Mouse (Mus musculus) left cerebral cortex, postnatal 10 days (tissue): ENCODE data around the gene Zbtb11. TPM values are rescaled to one million over a fixed set of nuclear protein-coding genes. Genes with fewer than 3 reads are reported as not detected.
"Not testable (repeated sequence)": the region's sequence is repeated elsewhere in the genome, so short reads cannot be mapped to it uniquely, and the experiment has no call there.

Source experiments
- DNase-seq, 2 experiments: peaks; one replicate each; pipeline ENCODE4 v3.0.0; 2021 to 2022; ENCODE audit warnings: low spot score in 2 of 2, mixed read lengths in 1 of 2; ENCODE audit errors: extremely low spot score in 1 of 2
- intact Hi-C: fragments of 180-260 bp; cut with DNase I; formaldehyde crosslinking; loops from one replicate; pipeline ENCODE4 v1.15.1; 2025
- total RNA-seq, 2 experiments: library from RNA; stranded (reverse); gene quantifications; 2 replicates each; pipeline ENCODE4 v1.2.3; 2021

The Zbtb11 gene
- total RNA-seq, result 10 to 100 TPM; 30.5 to 31.6 TPM

- peak; percentile 99 to 100 for DNase-seq
- intact Hi-C loops, result loop anchor here (10.0 kb wide), 1 partner anchor 51 kb away; the partner anchor contains the start of gene Pcnp
Measured at GRCm38 (mm10) chr16:55973431-55974255, at the start of gene Zbtb11. Gene Zbtb11, plus strand, starts transcription at chr16:55973883.

- DNase-seq, result no peak
- intact Hi-C loops, result no loop called here
Measured at GRCm38 (mm10) chr16:55924010-55924409, 49.7 kb upstream of the Zbtb11 start.

- peak; percentile 14 to 64 for DNase-seq
- intact Hi-C loops, result no loop called here
Measured at GRCm38 (mm10) chr16:55933681-55934343, 39.9 kb upstream of the Zbtb11 start.

- intact Hi-C loops, result no loop called here
- DNase-seq, result peak; percentile 91 to 92
Measured at GRCm38 (mm10) chr16:55934453-55935037, 39.1 kb upstream of the Zbtb11 start, which contains the start of gene Cep97. Gene Cep97, minus strand, starts transcription at chr16:55934855.

GRCm38 (mm10) chr16:55938761-55939160 lies 34.9 kb upstream of the Zbtb11 start:
- intact Hi-C loops, result no loop called here

GRCm38 (mm10) chr16:55939703-55940102 lies 34.0 kb upstream of the Zbtb11 start:
- DNase-seq, result no peak
- intact Hi-C loops, result no loop called here

More at GRCm38 (mm10) chr16:55938761-55939160, 34.9 kb upstream of the Zbtb11 start:
- DNase-seq, result no peak

- intact Hi-C loops, result no loop called here
- DNase-seq, result no peak
Measured at GRCm38 (mm10) chr16:55940781-55941180, 32.9 kb upstream of the Zbtb11 start.

GRCm38 (mm10) chr16:55947266-55947665 lies 26.4 kb upstream of the Zbtb11 start:
- intact Hi-C loops, result no loop called here
- DNase-seq, result no peak

- DNase-seq, intact Hi-C loops: not testable (repeated sequence)
Measured at GRCm38 (mm10) chr16:55947876-55948410, 25.7 kb upstream of the Zbtb11 start.

GRCm38 (mm10) chr16:55948963-55949362 lies 24.7 kb upstream of the Zbtb11 start:
- intact Hi-C loops, result no loop called here
- DNase-seq, result peak in 1 of 2 experiments; percentile 70

- DNase-seq, result no peak
- intact Hi-C loops, result loop anchor here (5.0 to 10.0 kb wide), 2 partner anchors 117 to 184 kb away; no protein-coding TSS in a partner anchor
Measured at GRCm38 (mm10) chr16:55950462-55950861, 23.2 kb upstream of the Zbtb11 start.

GRCm38 (mm10) chr16:55950946-55951678 lies 22.6 kb upstream of the Zbtb11 start:
- intact Hi-C loops, result loop anchor here (5.0 to 10.0 kb wide), 2 partner anchors 116 to 184 kb away; no protein-coding TSS in a partner anchor
- DNase-seq, result peak; percentile 55 to 66

GRCm38 (mm10) chr16:55951679-55952327 lies 21.9 kb upstream of the Zbtb11 start:
- no peak for DNase-seq
- intact Hi-C loops, result loop anchor here (5.0 to 10.0 kb wide), 2 partner anchors 115 to 183 kb away; no protein-coding TSS in a partner anchor

GRCm38 (mm10) chr16:55952771-55953170 lies 20.9 kb upstream of the Zbtb11 start:
- intact Hi-C loops, result loop anchor here (5.0 to 10.0 kb wide), 2 partner anchors 115 to 182 kb away; no protein-coding TSS in a partner anchor
- no peak for DNase-seq

GRCm38 (mm10) chr16:55954196-55954595 lies 19.5 kb upstream of the Zbtb11 start:
- intact Hi-C loops, result loop anchor here (5.0 to 10.0 kb wide), 2 partner anchors 113 to 181 kb away; no protein-coding TSS in a partner anchor
- DNase-seq, result not testable (repeated sequence)

GRCm38 (mm10) chr16:55963068-55963467 lies 10.6 kb upstream of the Zbtb11 start:
- intact Hi-C loops, DNase-seq: not testable (repeated sequence)

- DNase-seq, result no peak
- intact Hi-C loops, result no loop called here
Measured at GRCm38 (mm10) chr16:55964126-55964949, 9.3 kb upstream of the Zbtb11 start.
